Mouse (Mus musculus) cerebellum, adult 18-20 months (tissue): ENCODE results near the gene Sh3pxd2b.

Source experiments
- DNase-seq, 2 experiments: peaks; one replicate each; pipeline ENCODE4 v3.0.0; 2021

The Sh3pxd2b gene

DNA sequence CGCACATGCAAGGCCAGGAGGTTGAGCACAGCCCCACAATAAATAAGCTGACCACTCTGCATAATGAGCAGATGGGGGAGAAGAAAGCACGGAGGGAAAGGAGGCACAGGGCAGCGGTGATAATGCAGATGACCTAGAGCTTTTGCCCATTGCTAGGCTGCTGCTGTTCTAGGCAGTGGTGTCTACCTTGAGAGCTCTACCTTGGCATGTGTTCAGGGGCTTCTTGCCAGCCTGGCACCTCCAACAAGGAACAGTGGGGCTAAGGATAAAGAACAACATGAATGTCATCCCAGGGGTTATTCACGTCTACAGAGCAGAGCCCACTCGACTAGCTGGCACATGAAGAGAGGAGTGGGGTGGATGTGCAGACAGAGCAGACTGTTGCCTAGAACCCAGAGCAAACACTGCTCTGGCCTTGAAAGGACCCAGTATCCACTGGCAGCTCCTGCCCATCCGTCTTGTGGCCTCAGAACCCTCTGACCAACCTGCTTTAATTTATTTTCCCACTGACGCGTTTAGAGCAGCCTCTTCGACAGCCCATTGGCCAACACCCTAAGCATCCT is 26.5 kb downstream of the Sh3pxd2b start:
- DNase-seq = no peak

DNA sequence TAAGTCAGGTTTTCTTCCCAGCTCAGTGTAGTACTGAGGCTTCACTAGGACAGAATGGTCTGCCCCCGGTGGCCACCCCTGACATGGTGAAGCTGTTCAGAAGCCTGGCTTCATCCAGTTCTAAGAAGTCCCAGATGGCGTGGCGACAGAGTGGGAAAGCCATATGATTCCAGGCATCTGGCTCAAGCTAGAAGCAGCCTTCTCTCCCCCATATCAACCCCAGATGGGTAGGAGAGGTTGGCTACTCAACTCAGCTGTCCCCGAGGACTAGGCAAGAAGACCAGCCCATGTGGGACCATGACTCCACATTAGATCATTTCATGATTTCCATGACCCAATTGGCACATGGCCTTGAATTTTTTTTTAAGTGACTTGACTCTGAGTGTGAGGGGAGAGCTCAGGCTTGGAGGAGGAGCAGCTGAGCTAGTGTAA is 27.5 kb downstream of the Sh3pxd2b start:
- no peak for DNase-seq

DNA sequence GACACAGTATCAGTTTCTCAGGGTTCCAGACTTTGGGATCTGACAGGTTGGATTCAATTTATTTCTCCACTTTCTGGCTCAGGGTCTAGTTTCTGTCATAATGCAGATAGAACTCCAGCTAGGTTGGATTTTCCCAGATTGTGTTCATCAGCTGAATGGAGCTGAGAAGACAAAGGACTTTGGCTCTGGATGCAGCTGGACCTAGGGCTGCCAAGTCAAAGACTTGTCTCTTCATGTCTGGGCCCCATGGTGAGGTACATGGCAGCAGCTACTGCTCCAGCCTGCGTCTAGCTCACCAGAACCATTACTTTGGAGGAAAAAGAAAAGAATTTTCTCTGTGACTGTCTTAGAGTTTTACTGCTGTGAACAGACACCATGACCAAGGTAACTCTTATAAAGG is 28.5 kb downstream of the Sh3pxd2b start:
- no peak for DNase-seq

DNA sequence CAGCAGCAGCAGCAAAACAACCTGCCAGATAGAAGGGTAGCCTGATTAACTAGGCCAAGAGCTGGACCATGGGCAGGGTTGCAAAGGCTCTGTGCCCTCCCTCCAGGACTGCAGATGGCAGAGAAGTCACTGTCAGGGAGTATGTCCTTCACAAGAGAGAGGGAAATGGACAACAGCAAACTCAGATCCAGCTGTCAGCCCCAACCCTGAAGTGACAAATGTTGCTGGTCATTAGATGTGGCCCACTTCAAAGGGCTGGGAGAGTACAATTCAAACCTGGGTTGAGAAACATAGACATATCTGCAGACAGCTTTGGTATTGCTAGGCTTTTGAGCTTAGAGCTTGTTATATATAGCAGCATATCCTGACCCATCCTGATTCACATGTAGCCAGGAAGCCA is 32.3 kb downstream of the Sh3pxd2b start:
- DNase-seq = no peak

DNA sequence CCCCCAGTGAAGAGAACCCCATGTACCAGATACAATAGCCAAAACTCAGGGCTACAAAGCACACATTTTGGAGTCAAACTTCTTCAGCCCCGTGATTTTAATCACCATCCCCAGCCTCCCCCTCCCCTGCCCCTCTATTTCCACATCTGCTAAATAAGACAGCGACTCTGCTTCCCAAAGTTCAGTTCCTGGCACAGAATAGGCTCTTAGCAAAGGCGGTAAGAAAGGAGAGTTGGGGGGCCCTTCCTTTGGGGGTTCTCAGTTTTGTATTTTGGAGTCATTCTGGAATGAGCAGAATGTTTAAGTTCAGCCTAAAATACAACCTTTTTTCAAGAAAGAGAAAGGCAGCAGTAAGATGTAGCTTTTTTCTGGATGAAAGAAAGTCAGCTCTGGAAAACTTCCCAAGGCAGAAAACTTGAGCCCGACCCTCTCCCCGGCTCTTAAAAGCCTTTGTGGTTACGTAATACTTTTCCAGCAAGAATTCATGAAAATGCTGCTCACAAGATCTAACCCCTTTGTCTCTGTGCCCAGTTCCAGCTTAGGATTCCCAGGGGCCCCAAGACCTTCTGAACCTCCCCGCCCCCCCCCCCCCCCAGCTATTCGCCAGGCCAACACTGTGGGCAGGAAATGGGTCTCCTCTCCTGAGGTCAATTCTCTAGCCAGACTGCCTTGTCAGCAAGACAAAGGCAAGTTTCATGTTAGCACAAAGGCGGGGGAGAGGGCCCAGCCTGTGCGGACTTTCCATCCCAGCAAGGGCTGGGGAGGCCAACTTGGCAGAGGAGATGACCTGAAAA is 35.9 kb downstream of the Sh3pxd2b start:
- peak in 1 of 2 experiments; percentile 22 for DNase-seq

DNA sequence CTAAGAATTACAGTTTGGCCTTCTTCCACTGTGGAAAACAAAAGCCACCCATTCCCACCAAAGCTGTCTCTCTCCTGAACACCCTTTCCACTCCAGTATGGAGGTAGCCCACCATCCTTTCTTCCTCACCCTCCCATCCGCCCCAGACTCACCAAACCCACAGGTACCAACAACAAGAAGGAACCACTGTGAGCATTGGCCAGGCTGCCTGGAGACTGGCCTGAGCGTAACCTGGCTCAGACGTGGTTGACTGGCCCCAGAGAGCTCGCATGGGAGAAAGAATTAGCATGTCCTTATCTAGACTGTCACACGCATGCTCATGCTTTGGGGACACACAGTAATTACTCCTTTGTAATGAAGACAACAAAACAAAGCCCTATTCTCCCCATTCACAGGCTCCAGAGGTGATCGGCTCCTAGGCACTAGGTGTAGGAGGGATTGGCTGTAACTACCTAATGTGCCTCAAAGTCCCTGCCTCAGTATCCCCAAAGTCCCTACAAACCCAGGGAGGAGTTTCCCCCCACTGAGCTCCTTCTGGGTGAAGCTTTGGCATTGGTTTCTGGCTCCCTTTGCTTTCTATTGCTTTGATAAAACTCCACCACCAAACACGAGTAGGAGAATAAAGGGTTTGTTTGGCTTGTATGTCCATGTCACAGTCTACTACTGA is 36.6 kb downstream of the Sh3pxd2b start:
- DNase-seq = no peak

DNA sequence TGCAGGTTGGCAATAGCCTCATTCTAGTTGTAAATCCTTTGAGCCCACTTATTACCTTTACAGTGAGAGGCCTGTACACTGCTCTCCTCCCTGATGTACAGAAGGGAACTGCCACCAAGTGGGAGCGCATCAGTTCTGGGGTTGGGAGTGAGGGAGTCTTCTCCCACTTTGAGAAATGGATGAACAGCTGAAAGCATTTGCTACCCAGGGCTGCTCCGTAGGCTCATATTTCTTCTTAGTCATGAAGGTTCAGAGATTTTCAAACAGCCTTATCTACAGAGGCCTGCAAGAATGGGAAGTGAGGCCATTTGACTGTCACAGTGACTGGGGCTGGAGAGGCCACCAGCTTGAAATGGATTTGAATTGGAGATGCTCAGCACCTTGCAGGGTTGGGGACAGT is 38.4 kb downstream of the Sh3pxd2b start:
- DNase-seq = no peak

DNA sequence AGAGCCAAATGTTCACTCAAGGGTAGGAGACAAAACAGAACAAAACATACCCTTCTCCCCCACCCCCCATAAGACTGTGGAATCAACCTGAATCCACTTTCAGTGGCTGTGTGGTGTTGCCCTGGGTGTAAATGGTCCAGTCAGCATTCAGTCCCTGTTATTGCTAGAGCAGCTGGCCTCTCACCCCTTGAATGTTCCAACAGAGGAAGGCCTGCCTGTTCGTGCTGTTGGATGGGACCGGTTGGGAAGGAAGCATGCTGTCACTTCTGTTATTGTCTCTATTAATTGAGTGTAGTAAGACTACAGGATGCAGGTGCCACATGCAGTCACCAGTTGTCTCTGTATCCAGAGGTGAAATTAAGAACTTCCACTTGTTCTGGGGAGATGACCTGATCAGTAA is 40.4 kb downstream of the Sh3pxd2b start:
- DNase-seq = no peak

DNA sequence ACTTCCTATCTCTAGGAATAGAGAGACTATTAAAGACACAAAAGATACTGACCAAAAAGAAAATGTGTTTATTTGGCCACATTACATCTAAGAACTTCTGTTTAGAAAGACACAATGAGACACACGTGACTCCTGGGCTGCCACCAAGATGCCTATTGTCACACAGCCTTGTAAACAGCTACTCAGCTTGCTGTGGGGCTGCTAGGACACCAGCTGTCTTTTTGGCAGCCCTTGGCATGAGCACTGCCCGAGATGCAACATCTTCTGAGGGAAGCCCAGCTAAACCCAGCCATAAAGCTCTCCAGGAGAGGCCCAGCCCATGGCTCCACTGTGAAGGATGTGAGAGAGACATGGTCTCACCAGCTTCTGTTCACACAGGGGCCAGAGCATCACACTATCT is 45.5 kb downstream of the Sh3pxd2b start:
- DNase-seq = peak in 1 of 2 experiments; percentile 10

DNA sequence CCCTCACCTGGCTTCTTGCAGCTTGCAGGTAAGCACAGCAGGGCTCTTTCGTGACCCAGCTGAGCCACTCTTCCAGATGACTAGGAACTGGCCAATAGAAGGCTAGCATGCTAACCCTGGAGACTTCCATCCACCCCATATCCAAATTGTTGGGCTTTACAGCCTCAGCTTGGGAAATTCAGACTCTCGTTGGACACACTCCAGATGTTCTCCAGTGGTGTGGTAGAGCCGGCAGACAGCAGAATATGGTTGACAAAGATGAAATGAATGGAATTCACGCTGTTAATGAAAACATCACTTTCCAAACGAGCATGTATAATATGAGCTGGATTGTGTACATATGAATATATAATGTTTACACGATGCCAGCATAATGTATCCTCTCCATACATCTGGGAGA is 48.2 kb downstream of the Sh3pxd2b start:
- no peak for DNase-seq

DNA sequence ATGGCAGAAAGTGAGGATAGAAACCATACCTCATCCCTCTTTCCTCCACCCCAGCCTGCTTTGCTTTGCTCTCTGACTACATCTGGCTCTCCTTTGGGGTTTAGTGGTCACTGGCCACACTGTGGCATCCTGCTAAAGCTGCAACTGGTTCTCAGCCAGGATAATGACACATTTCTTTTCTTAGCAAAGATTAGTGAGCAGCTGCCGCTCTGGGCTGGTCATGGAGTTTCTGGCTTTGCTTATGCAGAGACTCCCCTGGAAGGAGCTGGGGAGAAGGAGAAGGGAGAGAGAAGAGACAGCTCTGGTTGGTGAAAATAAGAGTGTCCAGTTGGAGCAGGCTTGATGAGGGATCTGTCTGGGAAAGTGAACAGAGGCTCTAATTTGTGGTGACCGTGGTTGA is 50.8 kb downstream of the Sh3pxd2b start:
- DNase-seq = no peak

DNA sequence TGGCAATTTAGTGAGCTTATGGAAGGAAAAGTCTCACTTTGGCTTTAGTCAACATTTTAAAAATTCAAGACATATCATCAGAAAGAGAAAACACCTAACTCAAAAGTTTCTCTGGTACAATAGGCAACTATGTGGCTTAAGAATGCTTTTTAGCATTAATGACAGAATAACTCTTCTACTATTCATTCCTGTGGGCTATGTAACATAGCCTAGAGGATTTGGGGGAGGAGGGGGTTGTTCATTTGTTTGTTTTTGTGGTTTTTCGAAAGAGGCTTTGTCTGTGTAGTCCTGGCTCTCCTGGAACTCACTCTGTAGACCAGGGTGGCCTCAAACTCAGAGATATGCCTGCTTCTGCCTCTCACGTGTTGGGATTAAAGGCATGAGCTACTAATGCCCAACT is 51.6 kb downstream of the Sh3pxd2b start:
- DNase-seq = no peak

DNA sequence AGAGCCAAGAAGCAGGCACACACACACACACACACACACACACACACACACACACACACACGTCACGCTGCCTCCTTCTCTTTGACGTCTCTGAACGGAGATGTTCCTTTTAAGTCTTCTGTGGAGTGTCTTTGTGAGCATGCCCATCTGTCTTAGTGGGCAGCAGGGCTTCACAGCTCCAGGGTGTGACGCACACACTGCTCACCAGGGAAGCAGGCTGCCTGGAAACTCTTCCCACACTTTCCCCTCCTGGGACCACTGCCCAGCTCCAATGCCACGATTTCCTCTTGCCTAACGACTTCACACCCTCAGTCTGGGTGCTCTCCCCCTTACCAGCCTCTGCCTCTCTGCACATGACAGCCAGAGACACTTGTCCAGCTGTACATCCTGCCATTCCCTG is 55.1 kb downstream of the Sh3pxd2b start:
- no peak for DNase-seq

DNA sequence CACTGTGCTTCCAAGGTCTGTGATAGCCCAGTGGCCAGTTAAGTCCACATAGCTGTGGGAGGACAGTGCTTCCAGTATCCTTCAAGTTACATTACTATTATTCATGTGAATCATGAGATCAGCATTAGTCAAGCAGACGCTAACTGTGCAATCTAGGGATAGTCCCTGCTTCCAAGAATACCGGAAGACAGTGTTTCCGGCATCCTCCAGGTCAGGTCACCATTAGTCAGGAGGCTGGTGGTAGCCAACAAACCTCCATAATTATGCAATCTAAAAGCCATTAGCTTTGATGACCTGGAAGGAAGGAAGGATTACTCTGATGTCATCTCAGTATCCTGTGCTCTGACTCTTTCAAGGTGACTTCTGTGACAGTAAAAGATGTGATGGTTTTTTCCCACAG is 57.1 kb downstream of the Sh3pxd2b start:
- DNase-seq = no peak

DNA sequence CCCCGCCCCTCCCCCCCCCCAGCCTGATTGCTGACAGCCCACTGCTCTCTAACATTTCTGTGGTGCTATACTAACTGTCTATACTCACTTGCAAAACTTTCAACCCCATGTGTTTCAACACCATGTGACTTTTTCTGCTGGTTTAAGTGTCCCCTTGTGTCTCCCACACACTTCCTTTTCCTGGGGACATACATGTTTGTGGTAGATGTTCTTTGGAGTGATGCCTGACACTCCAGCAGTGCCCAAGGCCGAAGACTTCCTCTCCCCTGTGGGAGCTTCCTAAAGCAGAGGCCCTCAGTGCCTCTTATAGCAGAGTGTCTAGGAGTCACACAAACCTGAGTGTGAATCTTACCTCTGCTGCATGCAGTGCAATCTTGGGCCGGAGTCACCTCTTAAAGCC is 60.2 kb downstream of the Sh3pxd2b start:
- DNase-seq = no peak

DNA sequence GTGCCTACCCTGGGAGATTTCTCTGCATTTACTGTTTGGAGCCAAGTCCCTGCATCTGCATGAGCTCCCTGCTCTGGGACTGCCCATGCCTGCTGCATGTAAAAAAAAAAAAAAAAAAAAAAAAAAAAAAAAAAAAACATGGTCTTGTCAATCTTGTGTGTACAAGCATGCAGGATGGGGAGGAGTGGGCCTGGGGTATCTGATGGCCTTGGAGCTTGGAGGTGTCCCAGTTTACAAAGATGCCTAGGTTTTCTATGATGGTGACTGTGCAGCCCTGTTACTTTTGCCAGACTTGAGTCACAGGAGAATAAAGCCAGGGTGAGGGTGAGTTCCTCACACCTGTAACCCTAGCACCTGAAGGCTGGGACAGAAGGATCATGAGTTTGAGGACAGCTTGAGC is 61.4 kb downstream of the Sh3pxd2b start:
- no peak for DNase-seq

DNA sequence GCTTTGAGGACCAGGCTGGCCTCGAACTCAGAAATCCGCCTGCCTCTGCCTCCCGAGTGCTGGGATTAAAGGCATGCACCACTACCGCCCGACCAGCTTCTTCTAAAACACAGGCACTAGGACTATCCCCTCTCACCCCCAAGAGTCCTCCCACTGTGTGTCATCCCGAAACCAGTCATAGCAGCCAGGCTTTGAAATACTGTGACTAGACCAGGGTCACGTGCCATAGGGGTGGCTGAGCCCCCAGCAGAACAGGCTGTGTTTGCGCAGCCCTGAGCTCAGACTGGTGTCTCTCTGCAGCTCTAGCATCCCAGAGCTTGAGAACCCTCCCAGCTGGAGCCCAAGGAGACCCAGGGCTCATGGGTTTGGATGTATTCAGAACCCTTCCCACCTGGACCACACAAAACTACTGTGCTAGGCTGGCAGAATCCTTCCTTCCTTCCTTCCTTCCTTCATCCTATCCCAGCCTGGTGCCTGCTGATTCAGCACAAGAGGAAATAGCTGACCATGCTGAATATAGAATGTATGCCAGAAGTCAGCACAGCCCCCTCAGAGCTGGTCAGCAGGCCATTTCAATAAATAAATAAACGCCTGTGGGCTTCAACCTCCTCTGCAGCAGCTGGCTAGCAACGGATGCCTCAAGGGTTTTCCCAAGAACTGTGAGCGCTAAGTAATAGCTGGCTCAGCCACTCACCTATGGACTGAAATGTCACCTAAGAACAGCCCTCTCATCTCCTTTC is 62.4 kb downstream of the Sh3pxd2b start:
- no peak for DNase-seq

DNA sequence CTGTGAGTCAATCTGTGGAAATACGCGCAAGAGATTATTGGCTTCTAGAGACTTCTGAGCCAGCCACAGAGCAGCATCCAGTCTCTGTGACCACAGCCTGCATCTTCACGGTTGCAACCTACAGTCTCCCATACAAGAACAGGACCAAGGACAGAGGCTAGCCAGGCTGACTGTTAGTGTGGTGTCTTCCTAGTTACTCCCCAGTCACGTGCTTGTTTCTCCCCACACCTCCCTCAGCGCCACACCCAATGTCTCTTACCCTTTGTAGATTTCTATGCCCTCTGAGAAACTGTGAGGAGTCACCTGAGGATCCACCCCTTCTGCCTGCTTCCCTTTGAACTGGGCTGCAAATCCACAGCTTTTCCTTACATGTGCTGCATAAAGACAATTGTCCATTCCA is 72.4 kb downstream of the Sh3pxd2b start:
- DNase-seq = no peak

DNA sequence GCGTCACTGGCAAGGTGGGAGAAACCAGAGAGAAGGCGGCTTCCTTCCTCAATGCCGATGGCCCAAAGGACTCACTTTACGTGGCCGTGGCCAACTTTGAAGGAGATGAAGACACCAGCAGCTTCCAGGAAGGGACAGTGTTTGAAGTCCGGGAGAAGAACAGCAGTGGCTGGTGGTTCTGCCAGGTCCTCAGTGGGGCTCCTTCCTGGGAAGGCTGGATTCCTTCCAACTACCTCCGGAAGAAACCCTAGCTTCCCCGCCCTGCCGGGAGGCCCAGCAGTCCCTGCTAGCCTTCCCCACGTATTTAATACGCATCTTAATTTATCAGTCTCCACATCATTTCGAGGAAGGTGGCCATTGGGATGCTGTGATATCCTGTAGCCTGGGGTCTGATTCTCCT is 75.7 kb downstream of the Sh3pxd2b start:
- DNase-seq = peak; percentile 20 to 38

DNA sequence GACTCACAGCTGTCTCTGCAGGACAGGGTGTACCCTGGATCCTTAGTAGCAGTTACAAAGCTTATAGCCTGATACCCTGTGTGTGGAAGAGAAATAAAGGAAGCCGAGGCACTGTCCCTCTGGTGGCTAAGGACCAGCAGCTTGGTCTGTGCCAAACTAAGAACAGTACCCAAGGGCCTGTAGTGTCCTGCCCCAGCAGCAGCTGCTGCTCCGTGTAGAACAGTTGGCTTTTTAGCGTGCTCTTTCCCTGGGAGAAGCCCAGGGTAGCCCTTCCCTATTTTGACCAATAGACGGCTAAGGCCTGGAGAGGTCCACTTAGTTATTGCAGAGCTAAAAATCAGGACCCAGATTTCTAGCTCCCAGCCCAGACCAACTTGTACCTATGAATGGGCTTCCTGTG is 77.0 kb downstream of the Sh3pxd2b start:
- DNase-seq = no peak

DNA sequence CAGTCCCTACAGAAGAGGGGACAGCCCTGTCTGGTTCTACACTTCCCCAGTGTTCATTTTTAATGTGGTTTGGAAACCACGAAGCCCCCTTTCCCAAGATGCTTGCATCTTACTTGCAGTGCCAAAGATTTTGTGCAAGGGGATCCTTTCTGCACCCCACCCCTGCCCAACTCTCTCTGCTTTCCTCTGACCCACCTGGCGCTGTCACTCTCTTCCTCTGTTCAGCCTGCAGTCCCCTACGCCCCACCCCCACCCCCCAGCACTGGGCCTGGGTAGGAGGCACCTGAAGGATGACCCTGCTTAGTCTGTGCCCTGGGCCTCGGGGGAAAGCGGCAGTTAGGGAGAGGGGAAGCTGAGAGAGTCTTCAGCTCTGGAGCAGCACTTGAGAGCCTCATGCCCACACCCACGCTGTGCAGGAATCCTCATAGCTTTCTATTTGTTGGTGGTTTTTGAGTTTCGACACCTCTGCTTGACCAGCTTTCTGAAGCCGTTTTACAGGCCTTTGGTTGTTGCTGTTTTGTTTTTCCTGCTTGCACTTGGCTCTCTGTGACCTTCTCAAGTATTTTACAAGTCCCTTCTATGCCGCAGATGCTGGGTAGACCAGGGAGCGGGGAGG is 77.5 kb downstream of the Sh3pxd2b start:
- no peak for DNase-seq

DNA sequence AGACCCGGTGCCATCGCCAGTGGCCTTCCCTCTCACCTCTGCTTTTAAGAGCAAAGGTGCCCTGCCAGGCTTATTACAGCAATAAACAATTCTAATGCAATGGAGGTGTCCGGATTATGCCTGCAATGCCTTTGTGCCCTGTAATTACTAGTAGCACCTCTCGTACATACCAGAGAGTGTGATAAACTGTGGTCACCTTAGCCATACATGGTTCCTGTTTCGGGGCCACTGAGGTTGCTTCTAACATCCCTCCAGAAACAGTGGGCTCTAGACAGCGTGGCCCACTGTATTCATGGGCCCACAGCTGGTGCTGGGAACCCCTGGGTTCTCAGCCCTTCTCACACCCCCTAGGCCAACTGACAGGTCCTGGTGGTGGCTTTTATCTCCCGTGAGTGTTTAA is 79.9 kb downstream of the Sh3pxd2b start:
- no peak for DNase-seq

DNA sequence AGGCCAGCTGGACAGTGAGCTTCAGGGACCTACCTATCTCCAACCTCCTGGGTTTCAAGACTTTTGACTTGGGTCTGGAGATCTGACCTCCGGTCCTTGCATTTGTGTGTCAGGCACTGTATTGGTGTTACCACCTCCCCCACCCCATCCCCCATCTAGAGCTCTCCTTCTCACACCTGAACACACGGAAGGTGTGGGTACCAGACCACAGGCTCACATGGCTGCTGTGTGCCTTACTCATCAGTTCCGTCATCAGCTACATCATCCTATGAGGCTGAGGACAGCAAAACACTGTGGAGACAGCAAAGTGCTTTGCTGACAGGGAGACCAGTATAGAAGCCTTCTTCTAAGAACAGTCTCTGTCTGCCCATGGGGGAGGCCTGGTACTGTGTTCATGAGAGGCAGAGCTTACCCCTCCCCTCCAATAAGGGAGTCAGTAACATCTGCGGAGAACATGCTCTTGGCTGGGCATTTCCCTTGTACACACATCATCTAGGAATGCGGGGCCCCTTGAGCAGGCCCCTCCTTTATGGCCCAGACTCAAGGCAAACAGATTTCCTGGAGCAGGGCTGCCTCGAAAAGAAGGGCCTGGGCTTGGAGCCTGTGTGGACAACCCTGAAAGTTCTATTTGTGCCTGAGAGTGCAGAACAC is 87.9 kb downstream of the Sh3pxd2b start:
- no peak for DNase-seq
